Mouse (Mus musculus): ENCODE measurements around the gene Rpl7l1.
A peak's percentile ranks its signal among the peaks of the same experiment; 100 is the strongest.
"Not testable (repeated sequence)": the region's sequence is repeated elsewhere in the genome, so short reads cannot be mapped to it uniquely, and the experiment has no call there.

Rpl7l1 gene

DNA sequence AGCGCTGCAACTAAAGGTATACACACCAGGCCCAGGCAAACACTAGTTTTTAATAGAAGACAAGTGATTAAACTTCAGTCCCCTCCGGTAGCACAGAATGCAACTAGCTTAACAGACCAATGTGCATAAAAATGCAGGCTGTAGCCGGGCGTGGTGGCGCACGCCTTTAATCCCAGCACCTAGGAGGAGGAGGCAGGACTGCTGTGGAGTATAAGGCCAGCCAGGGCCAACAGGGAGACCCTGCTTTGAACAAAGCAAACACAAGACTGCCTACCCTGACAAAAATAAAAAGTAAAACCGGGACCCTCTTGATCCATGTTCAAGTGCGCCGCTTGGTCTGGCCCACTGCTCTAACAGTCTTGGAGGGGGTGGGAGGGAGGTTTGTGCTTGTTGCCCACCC is 7.4 kb downstream of the Rpl7l1 start:
- DNase-seq (ENCODE audit: low spot score in 2 of 2), result no peak

DNA sequence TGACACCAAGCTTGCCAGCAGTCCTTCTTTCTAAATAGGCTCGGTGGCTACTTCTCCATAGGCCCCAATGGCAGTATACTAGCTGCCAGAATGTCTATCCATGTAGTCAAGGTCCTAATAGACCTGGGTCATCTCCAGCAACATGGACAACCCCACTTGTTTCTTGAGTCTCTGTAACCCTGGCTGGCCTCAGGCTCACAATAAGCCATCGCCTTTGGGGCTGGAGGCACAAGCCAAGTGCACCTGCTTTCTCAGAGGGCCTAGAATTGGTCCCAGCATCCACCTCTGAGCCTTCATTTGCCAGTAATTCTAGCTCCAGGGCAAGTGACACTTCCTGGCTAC is 8.4 kb downstream of the Rpl7l1 start:
- DNase-seq (ENCODE audit: low spot score in 2 of 2), result no peak

DNA sequence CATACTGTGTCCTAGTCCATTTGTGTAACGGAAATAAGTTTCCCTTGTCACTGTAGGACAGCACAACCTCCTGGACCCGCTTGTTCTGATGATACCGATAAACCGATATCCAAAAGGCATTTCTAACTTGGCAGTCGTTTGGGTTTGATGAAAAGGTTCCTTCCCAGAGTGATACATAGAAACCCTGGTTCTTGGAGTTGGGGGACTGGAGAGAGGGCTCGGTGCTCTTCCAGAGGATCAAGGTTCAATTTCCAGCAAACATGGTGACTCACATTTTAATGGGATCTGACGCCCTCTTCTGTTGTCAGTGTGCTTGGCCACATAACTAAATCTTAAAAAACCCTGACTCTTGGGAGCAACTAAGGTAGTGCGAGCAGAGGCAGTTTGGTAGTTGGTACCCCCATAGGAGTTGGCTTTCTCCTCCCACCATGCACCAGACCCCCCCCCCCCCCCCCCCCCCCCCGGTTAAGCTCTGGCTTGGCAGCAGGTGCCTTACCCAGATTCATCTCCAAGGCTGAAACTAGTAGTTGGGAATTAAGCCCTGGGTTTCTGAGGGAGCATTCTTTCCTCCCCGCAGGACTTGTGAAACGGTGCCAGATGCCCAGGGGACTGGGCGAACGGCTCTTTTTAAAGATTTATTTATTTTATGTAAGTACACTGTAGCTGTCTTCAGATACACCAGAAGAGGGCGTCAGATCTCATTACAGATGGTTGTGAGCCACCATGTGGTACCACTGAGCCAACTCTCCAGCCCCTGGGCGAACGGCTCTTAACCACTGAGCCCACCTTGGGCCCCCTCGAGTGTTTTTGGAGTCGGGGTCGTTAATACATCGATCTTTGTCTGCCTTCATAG is 9.0 kb downstream of the Rpl7l1 start:
- no peak for DNase-seq (ENCODE audit: low spot score in 2 of 2)

DNA sequence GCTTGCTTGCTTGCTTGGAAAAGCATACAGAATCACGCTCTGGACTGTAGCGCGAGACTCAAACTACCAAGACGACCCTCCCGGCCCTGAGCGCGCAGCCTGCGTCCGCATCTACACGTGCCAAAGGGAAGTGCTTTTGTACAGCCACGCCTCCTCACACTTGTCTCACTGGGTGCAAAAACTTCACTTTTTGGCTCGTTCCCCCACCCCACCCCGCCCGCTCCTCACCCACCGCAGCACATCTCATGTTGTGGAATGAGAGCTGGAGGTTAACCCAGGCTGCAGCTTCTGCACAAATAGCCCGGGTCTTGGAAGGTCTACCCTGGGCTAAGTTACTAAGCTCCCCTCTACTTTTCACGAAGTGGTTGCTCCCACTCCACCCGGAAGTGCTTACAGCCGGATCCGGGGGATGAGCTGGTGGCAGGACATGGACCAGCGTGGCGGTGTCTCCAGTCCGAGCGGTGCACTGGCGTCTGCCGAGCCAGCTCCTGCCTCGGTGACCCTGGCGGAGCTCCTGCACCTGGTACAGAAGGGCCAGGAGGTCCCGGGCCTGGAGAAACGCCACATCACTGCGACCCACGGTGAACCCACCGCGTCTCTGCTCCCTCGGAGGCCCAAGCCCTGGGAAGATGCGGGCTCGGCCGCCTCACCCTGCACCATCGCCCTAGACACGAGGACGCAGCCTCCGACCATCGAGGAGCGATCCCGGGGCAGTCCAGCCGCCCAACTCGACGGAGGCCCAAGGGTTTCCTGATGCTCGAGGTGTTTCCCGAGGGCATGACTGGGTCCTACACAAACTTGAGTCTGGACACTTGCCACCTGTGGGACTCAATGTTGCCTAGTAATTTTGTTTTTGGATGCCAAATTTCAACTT is 9.8 kb downstream of the Rpl7l1 start, which contains the start of gene 2310039H08Rik:
2310039H08Rik (plus strand) TSS at position 232 of the 874 bp plus-strand sequence.
- DNase-seq (ENCODE audit: low spot score in 2 of 2), result peak; percentile 73 to 81

DNA sequence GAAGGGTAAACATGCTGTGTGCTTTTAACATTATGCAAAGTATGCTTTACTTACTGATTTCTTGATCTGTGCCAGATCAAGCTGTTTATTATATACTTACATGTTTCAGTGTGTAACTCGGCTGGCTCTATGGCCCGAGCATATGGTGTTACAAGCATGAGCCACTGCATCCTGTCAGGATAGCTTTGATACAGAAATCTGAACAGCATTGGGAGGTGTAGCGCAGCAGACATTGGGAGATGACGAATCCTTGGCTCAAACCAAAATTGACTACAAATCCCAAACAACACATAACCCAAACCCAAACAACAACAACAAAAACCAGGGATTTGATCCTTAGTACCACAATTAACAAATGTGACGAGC is 10.5 kb downstream of the Rpl7l1 start:
- DNase-seq (ENCODE audit: low spot score in 2 of 2), result no peak

DNA sequence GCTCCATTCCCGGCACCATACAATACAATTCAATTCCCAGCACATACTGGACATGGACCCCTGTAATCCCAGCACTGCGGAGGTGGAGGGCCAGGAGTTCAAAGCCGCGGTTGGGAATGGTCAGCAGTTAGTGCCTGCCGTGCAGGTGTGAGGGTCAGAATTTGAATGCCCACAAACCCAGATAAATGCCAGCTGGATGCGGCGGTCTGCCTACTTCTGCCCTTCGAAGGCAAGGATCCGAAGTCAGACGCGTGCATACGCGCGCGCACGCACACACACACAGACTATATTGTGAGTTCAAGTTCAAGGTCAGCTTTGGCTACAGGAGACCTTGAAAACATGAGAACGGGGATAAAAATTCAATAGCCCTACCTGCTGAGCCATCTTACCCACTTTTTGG is 10.9 kb downstream of the Rpl7l1 start:
- DNase-seq (ENCODE audit: low spot score in 2 of 2), result no peak

DNA sequence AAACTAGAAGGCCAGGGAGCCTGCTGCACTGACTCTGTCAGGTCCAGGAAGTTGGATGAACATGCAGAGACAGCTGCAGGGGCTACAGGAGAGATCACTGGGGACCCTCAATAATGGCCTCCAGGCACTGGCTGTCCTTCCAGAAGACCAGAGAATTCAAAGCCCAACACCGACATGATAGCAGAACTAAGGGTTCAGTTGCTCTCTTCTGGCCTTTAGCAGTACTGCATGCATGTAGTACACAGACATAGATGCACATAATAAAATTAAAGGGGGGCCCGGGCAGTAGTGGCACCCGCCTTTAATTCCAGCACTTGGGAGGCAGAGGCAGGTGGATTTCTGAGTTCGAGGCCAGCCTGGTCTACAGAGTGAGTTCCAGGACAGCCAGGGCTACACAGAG is 11.4 kb downstream of the Rpl7l1 start:
- no peak for DNase-seq (ENCODE audit: low spot score in 2 of 2)

DNA sequence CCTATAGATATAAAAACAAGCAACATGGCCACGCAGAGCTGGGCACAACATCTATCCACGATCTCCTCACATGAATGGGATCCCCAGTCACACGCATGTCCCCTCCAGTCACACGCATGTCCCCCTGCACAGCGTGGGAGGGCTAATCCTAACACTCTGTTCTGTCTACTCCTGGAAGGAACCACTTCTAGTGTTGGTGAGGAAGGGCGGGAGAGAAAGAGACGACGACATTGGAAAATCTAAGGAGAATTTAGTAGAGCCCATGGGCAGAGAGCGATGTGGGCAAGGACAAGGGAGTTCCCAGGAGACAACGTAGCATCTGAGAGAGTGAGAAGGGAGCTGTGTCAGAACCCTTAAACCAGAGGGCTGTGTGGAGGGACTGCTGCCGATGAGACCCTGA is 11.9 kb downstream of the Rpl7l1 start:
- DNase-seq (ENCODE audit: low spot score in 2 of 2), result no peak

DNA sequence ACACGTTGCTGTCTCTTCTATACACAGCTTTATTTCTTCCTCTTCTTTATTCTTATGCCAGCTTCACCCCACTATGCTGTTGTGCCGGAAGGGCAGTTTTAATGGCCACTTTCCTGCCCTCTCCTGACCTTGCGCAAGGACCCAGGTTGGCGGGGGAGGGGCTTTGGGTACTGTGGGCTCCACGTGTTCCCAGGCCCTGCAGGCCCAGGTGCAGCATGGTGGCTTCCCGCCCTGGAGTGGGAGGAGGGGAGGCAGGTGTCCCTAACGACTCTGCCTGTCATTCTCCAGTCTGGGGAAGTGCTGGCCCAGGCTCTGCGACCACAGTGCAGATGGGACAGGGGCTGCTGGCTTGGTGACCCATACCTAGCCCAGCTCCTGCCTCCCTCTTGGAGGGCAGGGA is 14.6 kb downstream of the Rpl7l1 start:
- DNase-seq (ENCODE audit: low spot score in 2 of 2), result no peak

DNA sequence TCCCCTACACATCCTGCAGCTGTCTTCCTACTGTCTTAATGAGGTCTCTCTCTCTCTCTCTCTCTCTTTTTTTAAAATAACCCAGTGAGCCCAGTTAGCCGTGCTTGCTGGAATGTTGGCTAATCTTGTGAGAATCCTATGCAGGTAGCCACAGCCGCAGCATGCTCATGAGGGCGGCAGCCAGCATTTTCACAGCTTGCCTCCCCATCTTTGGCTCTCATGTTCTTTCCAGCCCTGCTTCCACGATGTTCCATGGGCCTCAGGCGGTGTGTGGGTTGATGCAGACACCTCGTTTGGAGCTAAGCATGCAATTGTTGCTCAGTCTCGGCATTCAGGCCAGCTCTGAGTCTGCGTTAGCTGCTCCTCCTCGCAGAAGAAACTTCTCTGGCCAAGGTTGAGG is 17.6 kb downstream of the Rpl7l1 start:
- DNase-seq (ENCODE audit: low spot score in 2 of 2), result not testable (repeated sequence)

DNA sequence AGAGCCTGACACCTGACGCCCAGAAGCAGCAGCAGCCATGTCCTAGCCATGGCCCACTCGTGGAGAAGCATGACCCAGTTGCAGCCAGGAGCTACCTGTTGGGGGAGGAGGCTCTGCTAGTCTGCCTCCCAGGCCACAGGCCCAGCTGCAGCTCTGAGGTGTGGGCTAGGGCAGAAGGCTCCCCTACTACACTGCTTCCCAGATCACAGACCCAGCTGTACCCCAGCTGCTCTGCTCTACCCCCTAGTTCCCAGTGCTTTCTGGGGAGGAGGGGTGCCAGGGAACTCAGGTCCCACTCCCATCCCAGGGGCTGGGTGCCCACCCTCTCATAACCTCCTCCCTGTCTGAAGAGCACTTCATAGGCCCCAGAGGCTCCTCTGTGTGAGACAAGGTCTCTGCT is 18.9 kb downstream of the Rpl7l1 start, which contains the start of gene Ptcra:
Ptcra (minus strand) TSS at position 169 of the 400 bp plus-strand sequence.
- no peak for DNase-seq (ENCODE audit: low spot score in 2 of 2)

DNA sequence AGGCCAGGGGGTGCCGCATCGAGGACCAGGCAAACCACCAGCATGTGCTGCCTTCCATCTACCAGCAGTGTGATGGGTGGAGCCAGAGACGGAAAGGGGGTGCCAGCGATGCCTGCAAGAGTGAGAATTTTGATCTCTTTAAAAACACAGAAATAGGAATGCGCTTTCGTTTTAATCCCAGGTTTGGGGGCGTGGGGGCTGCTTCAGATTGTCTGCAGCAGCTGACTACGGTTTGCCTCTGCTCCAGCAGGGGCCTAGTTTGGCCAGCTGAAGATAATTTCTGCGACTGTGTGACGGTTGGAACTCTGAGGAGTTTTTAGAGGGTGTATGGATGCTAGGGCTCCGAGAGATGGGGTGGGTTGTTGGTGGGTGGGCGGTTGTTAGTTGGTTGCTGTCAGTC is 23.7 kb downstream of the Rpl7l1 start:
- DNase-seq (ENCODE audit: low spot score in 2 of 2), result no peak

DNA sequence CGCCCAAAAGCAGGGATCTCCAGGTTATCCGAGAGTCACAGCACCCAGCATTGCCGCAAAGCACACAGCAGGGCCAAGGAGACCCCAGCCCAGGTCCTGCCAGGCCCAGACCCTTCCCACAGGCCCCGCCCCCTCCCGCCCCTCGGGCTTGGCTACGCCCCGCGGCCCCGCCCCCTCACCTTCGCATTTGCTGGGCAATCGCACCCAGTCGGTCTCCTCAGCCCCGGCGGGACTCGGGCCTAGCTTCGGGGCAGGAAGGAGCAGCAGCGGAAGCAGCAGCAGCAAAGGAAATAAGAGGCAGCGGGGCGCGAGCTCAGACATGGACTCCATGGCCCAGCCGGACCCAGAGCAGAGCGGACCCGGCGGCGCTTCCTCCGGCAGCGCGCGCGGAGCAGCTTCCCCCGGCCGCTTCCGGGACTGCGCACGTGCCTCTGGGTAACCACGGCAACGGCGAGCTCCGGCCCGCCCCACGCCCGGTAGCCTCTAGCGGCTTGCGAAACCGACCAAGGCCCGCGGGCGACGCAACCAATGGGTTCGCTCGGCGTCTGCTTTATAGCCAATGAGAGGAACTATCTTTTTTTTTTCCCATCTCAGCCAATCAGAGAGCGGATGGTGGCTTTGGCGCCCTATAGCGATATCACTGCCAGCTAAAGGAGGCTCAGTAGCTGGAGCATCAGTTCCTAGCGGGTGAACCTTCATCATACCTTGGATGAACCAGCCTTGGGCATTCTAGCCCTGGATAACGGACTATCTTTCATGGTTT is 30.5 kb downstream of the Rpl7l1 start, which contains the start of gene Cnpy3:
Cnpy3 (minus strand) TSS at position 421 of the 763 bp plus-strand sequence.
- peak; percentile 89 to 98 for DNase-seq (ENCODE audit: low spot score in 2 of 2)

DNA sequence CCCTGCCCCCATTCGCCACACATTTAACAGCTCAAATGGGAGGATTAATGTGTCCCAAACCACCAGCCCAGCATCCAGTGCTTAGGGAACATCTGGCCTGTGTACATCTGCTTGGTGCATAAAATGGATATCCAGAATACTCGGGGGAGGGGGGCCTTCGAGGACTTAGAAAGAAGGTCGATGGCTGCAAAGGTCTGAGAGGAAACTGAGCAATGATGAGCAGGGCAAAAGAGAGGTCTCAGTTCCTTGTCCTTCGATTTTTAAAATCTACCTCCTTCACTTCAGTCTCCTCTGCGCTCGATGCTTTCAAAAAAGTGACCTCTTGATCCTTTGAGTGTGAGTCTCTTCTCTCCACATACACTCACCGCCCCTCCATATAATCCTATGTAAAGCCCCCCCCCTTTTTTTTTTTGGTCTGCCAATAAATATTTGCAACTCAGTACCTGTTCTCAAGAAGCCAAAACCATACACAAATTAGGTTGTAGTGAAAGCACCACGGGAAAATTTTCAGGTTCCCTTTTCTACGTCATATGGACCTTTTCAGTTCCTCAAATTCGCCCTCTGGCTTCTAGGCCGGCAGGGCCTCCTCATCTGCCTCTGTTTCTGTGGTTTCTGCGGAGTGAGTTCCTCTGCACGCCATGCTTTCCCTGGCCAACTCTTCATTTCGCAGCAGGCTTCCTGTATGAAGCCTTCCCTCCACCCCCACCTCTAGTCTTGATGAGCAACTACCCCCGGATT is 31.2 kb downstream of the Rpl7l1 start:
- no peak for DNase-seq (ENCODE audit: low spot score in 2 of 2)

DNA sequence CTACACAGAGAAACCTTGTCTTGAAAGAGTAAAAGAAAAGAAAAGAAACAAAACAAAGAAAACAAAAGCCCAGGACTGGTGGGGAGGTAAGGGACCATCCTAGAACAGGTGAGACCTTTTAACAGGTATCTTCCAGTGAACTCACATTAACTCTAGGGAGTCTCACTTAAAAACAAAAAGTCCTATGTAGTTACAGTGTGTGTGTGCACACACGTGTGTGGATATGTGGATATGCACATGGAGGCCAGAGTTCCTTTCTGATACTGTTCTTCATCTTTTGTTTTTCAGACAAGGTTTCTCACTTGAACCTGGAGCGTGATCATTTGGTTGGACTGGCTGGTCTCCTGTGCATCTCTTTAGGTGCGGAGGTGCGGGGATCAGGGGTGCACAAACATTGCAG is 31.9 kb downstream of the Rpl7l1 start:
- DNase-seq (ENCODE audit: low spot score in 2 of 2), result no peak

DNA sequence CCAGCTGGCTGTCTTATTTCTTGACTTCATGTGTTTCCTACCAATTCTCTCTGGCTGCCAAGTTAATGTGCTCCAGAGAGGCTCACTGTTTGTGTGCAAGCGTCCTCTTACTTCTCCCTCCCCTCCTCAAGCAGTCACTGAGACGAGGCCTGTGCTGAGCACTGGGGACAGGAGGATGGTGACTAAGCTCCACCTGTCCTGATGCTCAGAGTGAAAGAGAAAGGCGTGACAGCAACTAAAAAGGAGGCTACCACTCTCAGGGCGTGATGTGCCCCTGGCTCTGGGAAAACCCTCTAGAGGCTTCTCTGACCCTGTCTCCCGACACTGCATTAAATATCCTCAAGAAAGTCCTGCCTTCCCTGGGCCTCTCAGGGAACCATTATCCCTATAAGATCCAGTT is 33.2 kb downstream of the Rpl7l1 start:
- DNase-seq (ENCODE audit: low spot score in 2 of 2), result no peak

DNA sequence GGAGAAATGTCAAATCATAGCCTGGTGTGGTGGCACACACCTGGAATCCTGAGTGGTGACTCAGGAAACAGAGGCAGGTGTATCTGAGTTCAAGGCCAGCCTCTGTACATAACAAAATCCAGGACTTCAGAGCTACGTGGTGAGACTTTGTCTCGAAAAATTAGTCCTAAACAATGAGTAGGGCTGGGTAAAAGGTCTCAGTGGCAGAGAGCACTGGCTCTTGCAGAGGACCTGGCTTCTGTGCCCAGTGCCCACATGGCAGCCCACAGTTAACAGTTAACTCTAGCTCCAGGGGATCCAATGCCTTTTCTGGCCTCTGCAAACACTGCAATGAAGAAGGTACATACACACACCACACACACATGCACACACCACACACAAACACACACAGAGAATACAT is 34.7 kb downstream of the Rpl7l1 start:
- no peak for DNase-seq (ENCODE audit: low spot score in 2 of 2)

DNA sequence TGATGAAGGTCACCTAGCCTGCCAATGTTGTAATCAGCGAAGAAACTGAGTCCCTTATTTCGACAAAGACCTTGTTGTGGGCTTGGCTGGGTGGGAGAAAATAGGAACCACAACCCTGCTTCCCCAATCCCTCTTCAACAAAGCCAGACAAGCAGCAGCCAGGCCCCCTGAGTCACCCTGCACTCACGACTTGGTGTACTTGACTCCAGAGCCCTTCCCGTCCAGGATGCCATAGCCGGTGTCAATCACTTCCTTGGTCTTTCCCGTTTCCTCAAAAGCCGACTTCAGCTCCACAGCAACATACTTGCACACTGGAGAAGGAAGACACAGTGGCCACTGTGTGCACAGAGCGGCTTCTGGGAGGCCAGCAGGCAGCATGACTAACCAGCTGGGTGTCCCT is 35.2 kb downstream of the Rpl7l1 start:
- no peak for DNase-seq (ENCODE audit: low spot score in 2 of 2)

DNA sequence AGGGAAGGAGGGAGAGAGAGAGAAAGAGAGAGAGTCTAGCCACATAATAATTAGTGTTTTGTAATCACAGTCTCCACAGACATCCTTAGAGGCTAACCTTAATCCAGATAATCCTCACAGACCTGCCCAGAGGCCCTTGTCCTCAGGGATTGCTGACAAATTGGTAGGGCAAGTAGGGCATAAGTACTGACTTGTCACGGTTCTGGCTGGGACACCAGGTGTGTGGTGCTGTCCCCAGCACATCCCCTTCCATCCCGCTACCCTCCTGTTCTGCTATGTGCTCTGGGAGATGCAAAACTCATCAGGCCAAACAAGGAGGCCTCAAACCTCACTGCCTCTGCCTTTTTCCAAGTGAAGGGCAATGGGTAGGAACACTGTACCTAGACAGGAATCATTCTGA is 37.0 kb downstream of the Rpl7l1 start:
- no peak for DNase-seq (ENCODE audit: low spot score in 2 of 2)

DNA sequence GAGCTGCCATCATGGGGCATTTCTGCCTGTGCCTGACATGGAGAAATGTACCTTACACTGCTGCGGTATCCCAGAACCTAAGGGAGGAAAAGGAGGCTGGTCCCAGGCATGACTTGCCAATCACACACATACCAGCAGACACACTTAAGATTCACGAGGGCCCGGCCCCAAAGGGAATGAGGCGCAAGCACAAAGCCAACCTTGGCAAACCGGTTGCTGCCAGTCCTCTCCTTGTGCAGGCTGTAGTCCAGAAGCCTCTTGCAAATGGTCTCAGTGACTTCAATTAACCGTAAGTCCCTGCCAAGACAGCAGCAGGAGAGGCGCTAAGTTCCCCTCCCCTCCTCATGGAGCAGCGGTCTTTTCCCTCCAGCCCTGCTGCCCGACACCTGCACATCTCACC is 39.5 kb downstream of the Rpl7l1 start:
- DNase-seq (ENCODE audit: low spot score in 2 of 2), result no peak

DNA sequence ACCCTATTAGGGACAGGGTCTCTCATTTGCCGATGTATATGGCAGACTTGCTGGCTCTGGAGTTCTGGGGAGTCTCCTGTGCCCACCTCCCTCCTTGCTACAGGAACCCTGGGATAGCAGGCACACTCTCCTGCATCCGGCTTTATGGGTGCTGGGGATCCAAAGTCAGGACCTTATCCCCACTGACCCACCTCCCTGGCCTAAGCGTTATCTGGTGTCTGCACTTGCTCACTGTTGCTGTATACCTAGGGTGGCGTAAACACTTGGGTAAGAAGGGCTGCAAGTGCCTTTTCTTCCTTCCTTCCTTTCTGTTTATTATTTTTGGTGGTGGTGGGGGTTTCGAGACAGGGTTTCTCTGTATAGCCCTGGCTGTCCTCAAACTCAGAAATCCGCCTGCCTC is 41.2 kb downstream of the Rpl7l1 start:
- no peak for DNase-seq (ENCODE audit: low spot score in 2 of 2)

All from spleen, postnatal 10 days (tissue).